Mouse (Mus musculus): ENCODE results near the gene N4bp2. TPM values are rescaled to one million over a fixed set of nuclear protein-coding genes. Genes with fewer than 3 reads are reported as not detected.

The N4bp2 gene
- polyA plus RNA-seq, 1 experiment from 2014 or later = 12.1 TPM

DNA sequence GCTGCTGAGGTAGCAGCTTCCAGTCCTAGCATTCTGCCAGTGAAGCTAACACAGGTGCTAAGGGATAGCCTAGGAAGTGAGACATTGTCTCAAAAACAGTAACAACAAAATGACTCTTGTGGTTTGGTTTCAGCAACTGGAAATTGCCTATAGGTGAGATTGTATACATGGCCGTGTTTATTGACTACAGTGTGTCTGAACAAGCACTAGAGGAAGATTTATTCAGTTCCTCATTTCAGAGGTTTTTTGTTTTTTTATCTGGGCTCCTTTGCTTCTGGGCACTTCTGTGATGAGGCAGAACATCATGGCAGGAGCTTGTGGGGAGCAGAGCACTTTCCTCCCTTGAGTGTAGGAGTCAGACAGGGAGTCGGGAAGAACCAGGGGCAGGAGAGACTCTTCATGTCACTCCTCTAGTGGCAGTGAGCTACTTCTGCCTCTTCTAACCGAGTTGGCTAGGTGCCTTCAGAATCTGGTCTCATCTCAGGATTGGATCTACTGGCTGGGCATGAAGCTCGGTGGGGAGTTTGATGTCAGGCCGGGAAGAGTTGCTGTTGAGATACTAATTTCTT, 17.9 kb downstream of the N4bp2 start:
- Histone ChIP-seq H3K9ac (ENCODE audit: low read depth, low read length) (no peak overlapping the region), H3K27ac (ENCODE audit: low read depth, low read length) (no peak overlapping the region), H3K4me3 (ENCODE audit: low read depth, low read length) (no peak overlapping the region), H3K4me2 (replicated peaks; ENCODE audit: low read depth) (no peak overlapping the region), H3K36me3 (ENCODE audit: control insufficient read depth, insufficient read depth) (peaks cover 25% of the 10 kb centered on the region), H3K27me3 (replicated peaks; ENCODE audit: control insufficient read depth, insufficient read depth, low read length) (no peaks in the 10 kb centered on the region), H3K4me1 (replicated peaks; ENCODE audit: control insufficient read depth, insufficient read depth, low read length) (no peaks in the 10 kb centered on the region; the same call in 1 of the 2 replicates), H3K9me3 (ENCODE audit: control insufficient read depth) (no peaks in the 10 kb centered on the region)
- TF ChIP-seq CTCF (IDR thresholded peaks at IDR 0.05; ENCODE audit: low read depth) = no peak
- ATAC-seq = no peak
- 75% methylated on average over 5 of the region's 5 CpGs for WGBS

DNA sequence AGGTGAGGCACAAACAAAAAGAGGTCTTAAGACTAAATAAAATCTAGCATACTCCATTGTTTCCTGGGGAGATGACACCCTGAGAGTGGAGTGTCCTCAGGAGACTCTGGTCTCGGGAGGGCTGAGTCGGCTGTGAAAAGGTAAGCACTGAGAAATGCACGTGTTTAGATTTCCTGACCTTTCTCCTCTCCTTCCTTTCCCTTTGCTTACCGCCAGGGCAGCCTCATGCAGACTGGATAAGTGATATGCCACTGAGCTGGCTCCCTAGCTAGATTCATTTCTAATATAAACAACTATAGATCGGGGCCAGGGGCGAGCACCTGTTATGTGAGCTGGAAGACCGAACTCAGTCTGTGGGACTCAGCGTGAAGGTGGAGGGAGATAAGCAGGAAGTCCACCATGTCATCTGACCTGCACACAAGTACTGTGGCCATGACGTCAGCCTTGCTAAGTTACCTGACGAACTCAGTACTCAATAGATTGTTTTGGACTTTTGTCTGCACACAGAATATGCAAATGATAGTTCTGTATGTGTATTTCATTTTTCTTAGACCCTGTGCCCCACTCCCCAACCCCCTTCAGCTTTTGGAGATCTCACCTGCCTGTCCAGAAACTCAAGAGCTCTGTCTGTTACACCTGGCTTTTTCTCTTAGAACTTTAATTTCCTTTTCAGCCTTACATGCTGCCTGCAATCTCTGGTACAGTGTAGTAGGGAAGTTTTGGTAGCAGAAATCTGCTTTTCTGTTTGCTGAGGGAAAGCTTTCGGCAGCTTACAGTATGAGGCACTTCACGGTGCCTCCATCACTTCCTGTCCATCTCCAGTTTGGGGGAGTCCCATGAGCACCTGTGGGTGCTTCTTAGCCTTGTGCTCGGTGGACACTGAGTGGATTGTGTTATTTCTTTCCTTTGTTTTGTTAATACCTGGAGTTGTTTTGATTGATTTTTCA, 18.7 kb downstream of the N4bp2 start:
- H3K27ac ChIP-seq (ENCODE audit: low read depth, low read length) = peak overlapping the region; percentile 46; the same call in 1 of the 2 replicates
- 0 out of 2 replicates have a peak overlapping the region, but pooled peaks have one; percentile 14 for H3K4me2 ChIP-seq (replicated peaks; ENCODE audit: low read depth)
- H3K36me3 ChIP-seq (ENCODE audit: control insufficient read depth, insufficient read depth) = peaks cover 17% of the 10 kb centered on the region
- H3K27me3 ChIP-seq (replicated peaks; ENCODE audit: control insufficient read depth, insufficient read depth, low read length) = no peaks in the 10 kb centered on the region
- no peak overlapping the region for H3K9ac ChIP-seq (ENCODE audit: low read depth, low read length)
- H3K4me3 ChIP-seq (ENCODE audit: low read depth, low read length) = no peak overlapping the region
- peak; percentile 49 for ATAC-seq
- TF ChIP-seq CTCF (IDR thresholded peaks at IDR 0.05; ENCODE audit: low read depth) = no peak
- no peaks in the 10 kb centered on the region for H3K9me3 ChIP-seq (ENCODE audit: control insufficient read depth)
- H3K4me1 ChIP-seq (replicated peaks; ENCODE audit: control insufficient read depth, insufficient read depth, low read length) = no peaks in the 10 kb centered on the region; the same call in 1 of the 2 replicates
- 62% methylated on average over 13 of the region's 13 CpGs for WGBS

DNA sequence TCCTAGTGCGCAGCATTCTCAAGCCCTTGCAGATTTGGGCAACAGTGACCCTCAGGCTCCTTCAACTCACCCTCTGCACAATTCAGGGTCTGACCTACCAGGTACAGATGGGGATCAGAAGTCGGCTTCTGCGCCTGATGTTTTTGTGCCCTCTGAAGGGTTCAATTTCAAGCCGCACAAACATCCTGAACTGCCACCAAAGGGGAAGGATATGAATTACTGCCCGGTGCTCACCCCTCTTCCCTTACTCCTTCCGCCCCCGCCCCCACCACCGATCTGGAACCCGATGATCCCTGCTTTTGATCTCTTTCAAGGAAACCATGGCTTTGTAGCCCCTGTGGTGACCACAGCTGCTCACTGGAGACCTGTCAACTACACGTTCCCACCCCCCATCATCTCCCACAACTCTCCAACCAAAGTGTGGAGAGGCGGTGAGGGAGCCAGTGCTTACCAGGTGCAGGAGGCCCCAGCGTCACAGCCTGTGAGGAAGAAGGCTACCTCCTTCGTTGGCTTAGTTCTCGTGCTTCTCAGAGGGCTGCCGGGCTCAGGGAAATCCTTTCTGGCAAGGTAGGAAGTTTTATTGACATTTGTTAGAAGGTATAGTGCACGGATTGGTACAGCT, 27.4 kb downstream of the N4bp2 start:
- no peaks in the 10 kb centered on the region for H3K27me3 ChIP-seq (replicated peaks; ENCODE audit: control insufficient read depth, insufficient read depth, low read length)
- H3K4me2 ChIP-seq (replicated peaks; ENCODE audit: low read depth) = no peak overlapping the region
- no peaks in the 10 kb centered on the region for H3K9me3 ChIP-seq (ENCODE audit: control insufficient read depth)
- no peak for TF ChIP-seq CTCF (IDR thresholded peaks at IDR 0.05; ENCODE audit: low read depth)
- no peak overlapping the region for H3K27ac ChIP-seq (ENCODE audit: low read depth, low read length)
- no peaks in the 10 kb centered on the region for H3K4me1 ChIP-seq (replicated peaks; ENCODE audit: control insufficient read depth, insufficient read depth, low read length)
- WGBS = 82% methylated on average over 16 of the region's 16 CpGs
- H3K36me3 ChIP-seq (ENCODE audit: control insufficient read depth, insufficient read depth) = peaks cover 36% of the 10 kb centered on the region
- no peak overlapping the region for H3K9ac ChIP-seq (ENCODE audit: low read depth, low read length)
- no peak overlapping the region for H3K4me3 ChIP-seq (ENCODE audit: low read depth, low read length)
- no peak for ATAC-seq

DNA sequence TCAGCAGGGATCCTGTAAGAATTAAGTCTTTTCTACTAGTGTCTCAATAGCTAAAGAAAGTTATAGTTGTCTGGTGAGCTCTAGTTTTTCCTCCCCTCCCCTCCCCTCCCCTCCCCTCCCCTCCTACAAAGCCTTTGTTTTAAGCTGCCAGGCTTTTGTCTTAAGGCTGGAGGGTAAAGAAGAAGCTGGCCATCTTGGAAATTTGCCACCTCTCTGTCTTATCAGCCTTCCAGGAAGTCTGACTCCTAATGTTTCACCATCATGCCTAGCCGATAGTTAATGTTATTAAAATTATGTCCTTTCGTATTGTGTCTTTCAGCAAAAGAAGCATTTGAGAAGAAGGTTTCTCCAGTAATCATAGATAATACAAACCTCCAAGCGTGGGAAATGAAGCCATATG, 30.9 kb downstream of the N4bp2 start:
- Histone ChIP-seq H3K4me2 (replicated peaks; ENCODE audit: low read depth) (no peak overlapping the region), H3K27me3 (replicated peaks; ENCODE audit: control insufficient read depth, insufficient read depth, low read length) (no peaks in the 10 kb centered on the region), H3K27ac (ENCODE audit: low read depth, low read length) (no peak overlapping the region), H3K9me3 (ENCODE audit: control insufficient read depth) (no peaks in the 10 kb centered on the region), H3K36me3 (ENCODE audit: control insufficient read depth, insufficient read depth) (peaks cover 46% of the 10 kb centered on the region), H3K9ac (ENCODE audit: low read depth, low read length) (no peak overlapping the region), H3K4me1 (replicated peaks; ENCODE audit: control insufficient read depth, insufficient read depth, low read length) (no peaks in the 10 kb centered on the region), H3K4me3 (ENCODE audit: low read depth, low read length) (no peak overlapping the region)
- no peak for ATAC-seq
- no peak for TF ChIP-seq CTCF (IDR thresholded peaks at IDR 0.05; ENCODE audit: low read depth)
- WGBS = 85% methylated on average over 3 of the region's 3 CpGs

DNA sequence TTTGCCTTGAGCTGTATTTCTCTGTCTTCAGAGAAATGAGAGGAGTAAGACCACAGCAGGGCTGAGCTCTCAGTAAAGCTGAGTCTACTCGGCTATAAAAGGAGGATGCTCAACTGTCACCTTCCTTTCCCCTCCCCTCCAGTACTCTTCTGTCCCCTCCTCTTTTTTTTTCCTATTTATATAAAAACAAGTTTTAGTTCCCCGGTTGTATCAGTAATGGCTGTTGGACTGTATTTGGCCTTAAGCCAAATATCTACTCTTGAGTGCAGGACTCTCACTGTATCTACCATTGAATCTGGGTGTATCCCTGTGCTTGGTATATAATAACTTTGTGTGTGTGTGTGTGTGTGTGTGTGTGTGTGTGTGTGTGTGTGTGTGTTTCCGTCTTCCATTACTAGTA, 31.4 kb downstream of the N4bp2 start:
- 65% methylated on average over 3 of the region's 3 CpGs for WGBS
- H3K36me3 ChIP-seq (ENCODE audit: control insufficient read depth, insufficient read depth) = peaks cover 46% of the 10 kb centered on the region
- no peak overlapping the region for H3K4me2 ChIP-seq (replicated peaks; ENCODE audit: low read depth)
- H3K27ac ChIP-seq (ENCODE audit: low read depth, low read length) = no peak overlapping the region
- no peak overlapping the region for H3K4me3 ChIP-seq (ENCODE audit: low read depth, low read length)
- no peak overlapping the region for H3K9ac ChIP-seq (ENCODE audit: low read depth, low read length)
- ATAC-seq = no peak
- TF ChIP-seq CTCF (IDR thresholded peaks at IDR 0.05; ENCODE audit: low read depth) = no peak
- H3K9me3 ChIP-seq (ENCODE audit: control insufficient read depth) = no peaks in the 10 kb centered on the region
- H3K27me3 ChIP-seq (replicated peaks; ENCODE audit: control insufficient read depth, insufficient read depth, low read length) = no peaks in the 10 kb centered on the region
- H3K4me1 ChIP-seq (replicated peaks; ENCODE audit: control insufficient read depth, insufficient read depth, low read length) = no peaks in the 10 kb centered on the region
